Mouse (Mus musculus) heart, adult 2 months (tissue): Measurements from ENCODE around the gene Sgsm3. TPM values are rescaled to one million over a fixed set of nuclear protein-coding genes. Genes with fewer than 3 reads are reported as not detected.
A peak's percentile ranks its signal among the peaks of the same experiment; 100 is the strongest.

Experiments used
- DNase-seq, 2 experiments: peaks; one replicate each; pipeline ENCODE4 v3.0.0; 2021
- H3K27ac ChIP-seq: fragments of 200-600 bp; 2 replicates; pipeline ENCODE4 v1.8.1; 2022
- H3K27me3 ChIP-seq: fragments of 200-500 bp; 2 replicates; pipeline ENCODE4 v1.6.1; 2012; ENCODE audit warnings: mild to moderate bottlenecking, low read length, inconsistent platforms, mixed read lengths; ENCODE audit not compliant: control insufficient read depth, insufficient read depth
- H3K36me3 ChIP-seq: fragments of 200-500 bp; 2 replicates; pipeline ENCODE4 v1.6.1; 2012; ENCODE audit warnings: low read length, inconsistent platforms; ENCODE audit not compliant: control insufficient read depth, insufficient read depth
- H3K4me1 ChIP-seq: fragments of 200-500 bp; 2 replicates; pipeline ENCODE4 v1.6.1; 2011; ENCODE audit warnings: low read length; ENCODE audit not compliant: control insufficient read depth, insufficient read depth
- H3K4me3 ChIP-seq: fragments of 200-600 bp; 2 replicates; pipeline ENCODE4 v1.8.1; 2022
- H3K79me2 ChIP-seq: fragments of 200-500 bp; replicated peaks from 2 replicates; pipeline ENCODE4 v1.6.1; 2012; ENCODE audit warnings: mild to moderate bottlenecking, inconsistent platforms, low read length, moderate library complexity, mixed read lengths; ENCODE audit not compliant: control insufficient read depth, insufficient read depth
- H3K9ac ChIP-seq: fragments of 200-500 bp; 2 replicates; pipeline ENCODE4 v1.6.1; 2012; ENCODE audit warnings: low read depth, mild to moderate bottlenecking, control low read depth, inconsistent platforms, low read length, mixed read lengths
- CTCF ChIP-seq: fragments of 200-600 bp; IDR thresholded peaks from 2 replicates; pipeline ENCODE4 v1.8.1; 2022; ENCODE audit warnings: antibody characterized with exemption, mild to moderate bottlenecking, moderate library complexity
- EP300 ChIP-seq: fragments of 200-500 bp; IDR thresholded peaks from 2 replicates; pipeline ENCODE4 v1.6.1; 2011; ENCODE audit warnings: low read depth, low read length, control low read depth; ENCODE audit not compliant: insufficient read depth
- POLR2A ChIP-seq: fragments of 200-500 bp; IDR thresholded peaks from 2 replicates; pipeline ENCODE4 v1.6.1; 2011; ENCODE audit warnings: mild to moderate bottlenecking, low read depth, low read length, control low read depth; ENCODE audit not compliant: insufficient read depth
- WGBS: fragments of 180-500 bp; shearing (Covaris S2); methylation state at CpG from one replicate; pipeline ENCODE4 v1.1.7; 2018; 5-methylcytosine and 5-hydroxymethylcytosine counted together
- intact Hi-C: fragments of 180-260 bp; cut with DNase I; formaldehyde crosslinking; loops from one replicate; pipeline ENCODE4 v1.15.1; 2025
- polyA plus RNA-seq: library from polyadenylated mRNA; depleted of rRNA; stranded (reverse); fragments of >200 nt; gene quantifications from 2 replicates; pipeline ENCODE4 v1.2.3, GENCODE M21; 2012
- total RNA-seq, 2 experiments: library from RNA; stranded (reverse); gene quantifications; 2 replicates each; pipeline ENCODE4 v1.2.3; 2021

Gene Sgsm3
- total and polyA plus RNA-seq, 3 experiments, result 14.0 to 16.2 (median 14.2) TPM

- Histone ChIP-seq H3K9ac (peak within 1 kb of the TSS; percentile 85), H3K27ac (peak within 1 kb of the TSS; percentile 73), H3K36me3 (no peaks in the 10 kb centered on the region), H3K27me3 (no peaks in the 10 kb centered on the region), H3K4me1 (peaks cover 6% of the 10 kb centered on the region), H3K79me2 (peaks cover 9% of the 10 kb centered on the region), H3K4me3 (peak within 1 kb of the TSS; percentile 71)
- DNase-seq, result peak; percentile 91 to 92
- under 1% methylated on average over 63 of the region's 63 CpGs for WGBS
- intact Hi-C loops, result loop anchor here (2.0 to 10.0 kb wide), 3 partner anchors 151 to 684 kb away; partner anchors contain the start of gene Rps19bp1
- TF ChIP-seq EP300, result peak; percentile 57; the same call in 1 of the 2 replicates
- peak; percentile 76 for TF ChIP-seq POLR2A
- peak; percentile 96 for TF ChIP-seq CTCF
These were observed 29.1 kb upstream of the Sgsm3 start, which contains the start of gene Adsl for GRCm38 (mm10) chr15:80948145-80949135. TSS of gene Adsl (plus strand) at chr15:80948490.

GRCm38 (mm10) chr15:80949431-80949830, 28.1 kb upstream of the Sgsm3 start:
- peaks cover 6% of the 10 kb centered on the region for H3K4me1 ChIP-seq
- H3K9ac ChIP-seq, result peak overlapping the region; percentile 29; the same call in 1 of the 2 replicates
- 40% methylated on average over 4 of the region's 4 CpGs for WGBS
- no peaks in the 10 kb centered on the region; the same call in 1 of the 2 replicates for H3K36me3 ChIP-seq
- H3K27ac ChIP-seq, result no peak overlapping the region
- H3K4me3 ChIP-seq, result no peak overlapping the region
- intact Hi-C loops, result loop anchor here (2.0 to 10.0 kb wide), 3 partner anchors 152 to 685 kb away; partner anchors contain the start of gene Rps19bp1
- DNase-seq, result no peak
- H3K79me2 ChIP-seq, result peaks cover 11% of the 10 kb centered on the region
- no peaks in the 10 kb centered on the region for H3K27me3 ChIP-seq
- no peak for TF ChIP-seq EP300
- TF ChIP-seq CTCF, result no peak
- TF ChIP-seq POLR2A, result no peak

DNA sequence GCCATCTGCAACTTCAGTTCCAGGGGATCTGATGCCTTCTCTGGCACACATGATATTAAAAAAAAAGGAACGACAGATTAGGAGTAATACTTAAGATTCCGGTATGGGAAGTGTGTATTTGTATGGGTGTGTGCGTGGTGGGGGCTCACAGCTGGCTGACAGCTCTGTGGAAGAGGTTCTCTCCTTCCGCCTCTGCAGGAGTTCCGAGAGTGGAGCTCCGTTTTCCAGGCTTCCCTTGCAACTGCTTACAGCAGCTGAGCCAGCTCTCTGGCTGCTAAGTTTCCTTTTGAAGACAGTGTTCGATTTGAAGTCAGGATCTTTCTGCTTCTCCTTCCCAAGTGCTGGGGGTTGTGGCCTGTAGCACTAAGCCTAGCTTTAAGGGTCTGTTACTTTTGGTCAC, 27.5 kb upstream of the Sgsm3 start:
- TF ChIP-seq CTCF, result no peak
- TF ChIP-seq EP300, result no peak
- TF ChIP-seq POLR2A, result no peak
- no peak for DNase-seq
- Histone ChIP-seq H3K27me3 (no peaks in the 10 kb centered on the region), H3K9ac (no peak overlapping the region), H3K27ac (no peak overlapping the region), H3K4me3 (no peak overlapping the region), H3K79me2 (peaks cover 11% of the 10 kb centered on the region), H3K4me1 (peaks cover 6% of the 10 kb centered on the region), H3K36me3 (no peaks in the 10 kb centered on the region; the same call in 1 of the 2 replicates)
- 80% methylated on average over 7 of the region's 7 CpGs for WGBS
- intact Hi-C loops, result no loop called here

DNA sequence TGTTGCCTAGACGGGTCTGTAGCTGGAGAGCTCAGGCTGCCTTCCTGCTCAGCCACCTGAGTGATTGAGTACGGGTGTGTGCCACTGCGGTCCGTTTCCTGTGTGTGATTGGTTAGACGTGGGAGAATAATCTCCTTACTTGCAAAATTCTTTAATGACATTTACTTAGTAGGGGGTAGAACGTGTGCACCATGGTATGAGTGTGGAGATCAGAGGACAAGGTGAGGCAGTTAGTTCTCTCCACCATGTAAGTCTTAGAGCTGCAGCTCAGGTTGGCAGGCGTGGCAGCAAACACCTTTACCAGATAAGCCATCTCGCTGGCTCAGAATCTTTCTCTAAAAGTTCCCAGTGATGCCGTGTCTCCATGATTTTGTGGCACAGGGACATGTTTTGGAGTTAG, 23.6 kb upstream of the Sgsm3 start:
- peaks cover 5% of the 10 kb centered on the region for H3K4me1 ChIP-seq
- H3K9ac ChIP-seq, result no peak overlapping the region
- TF ChIP-seq EP300 (no peak), POLR2A (no peak), CTCF (no peak)
- H3K36me3 ChIP-seq, result peaks cover 6% of the 10 kb centered on the region
- H3K27ac ChIP-seq, result no peak overlapping the region
- DNase-seq, result no peak
- 85% methylated on average over 9 of the region's 9 CpGs for WGBS
- H3K27me3 ChIP-seq, result no peaks in the 10 kb centered on the region
- H3K79me2 ChIP-seq, result peaks cover 8% of the 10 kb centered on the region
- H3K4me3 ChIP-seq, result no peak overlapping the region
- intact Hi-C loops, result no loop called here

GRCm38 (mm10) chr15:80954861-80955260, 22.7 kb upstream of the Sgsm3 start:
- Histone ChIP-seq H3K4me1 (no peaks in the 10 kb centered on the region), H3K27me3 (no peaks in the 10 kb centered on the region), H3K4me3 (no peak overlapping the region), H3K79me2 (peaks cover 2% of the 10 kb centered on the region), H3K36me3 (peaks cover 6% of the 10 kb centered on the region), H3K27ac (no peak overlapping the region), H3K9ac (no peak overlapping the region)
- WGBS, result 83% methylated on average over 3 of the region's 3 CpGs
- no peak for DNase-seq
- intact Hi-C loops, result no loop called here
- TF ChIP-seq CTCF (no peak), EP300 (no peak), POLR2A (no peak)
